In genomic region chr19:6070571-6071250, GRCm38 (mm10) we compare ENCODE assay signal across 26 mouse cellular contexts. TPM values are rescaled to one million over a fixed set of nuclear protein-coding genes. Genes with fewer than 3 reads are reported as not detected.
A peak's percentile ranks its signal among the peaks of the same experiment; 100 is the strongest.
DNase-seq lines count a peak whose midpoint lies in the region; TF ChIP-seq lines count a peak whose summit lies in the region.
"Had no signal": no experiment of that assay in that cellular context is flagged by ENCODE, and none has a peak within 500 bp of the region (broad histone marks: within the 10 kb centered on the region; RNA-seq: fewer than 3 reads in every experiment).

No protein-coding gene starts in this region.

- no peak for TF ChIP-seq CTCF in spleen, adult 2 months (IDR thresholded peaks at IDR 0.05; ENCODE audit: extremely low read depth, insufficient read depth, insufficient read length, insufficient replicate concordance)

- WGBS in spleen, adult 2 months = 90% methylated on average over 31 of the region's 31 CpGs

- intact Hi-C loops in heart, postnatal 36 days (cut with DNase I) = no loop called here

- peak overlapping the region; percentile 68 for H3K27ac ChIP-seq in spleen, adult 2 months (ENCODE audit: insufficient read depth, low read length)
- H3K27ac ChIP-seq: forebrain, embryonic 12.5 days; hindbrain, embryonic 15.5 days had no signal

- H3K27me3 ChIP-seq in spleen, adult 2 months (ENCODE audit: control insufficient read depth, insufficient read depth, low read length) = no peaks in the 10 kb centered on the region
- H3K27me3 ChIP-seq: forebrain, embryonic 12.5 days; heart, embryonic 12.5 days; hindbrain, embryonic 15.5 days; megakaryocyte, embryonic 14.5 days had no signal

- peaks cover 11% of the 10 kb centered on the region for H3K36me3 ChIP-seq in spleen, adult 2 months (ENCODE audit: control insufficient read depth, insufficient read depth, low read length)

- peaks cover 7% of the 10 kb centered on the region for H3K4me1 ChIP-seq in spleen, adult 2 months (ENCODE audit: control insufficient read depth, insufficient read depth, insufficient read length)

- peak; percentile 65 to 68 for DNase-seq in cerebellum, postnatal 10 days
- DNase-seq in cerebellum, adult 11 months = no peak
- DNase-seq in spleen, adult 2 months (ENCODE audit: low read depth in 1 of 2, low spot score in 2 of 2) = no peak
- DNase-seq in spleen, postnatal 14 days (ENCODE audit: low spot score in 2 of 2) = no peak
- DNase-seq in R1 (ENCODE audit: low read depth, low spot score) = peak; percentile 86
- DNase-seq in heart, postnatal 36 days = no peak
- DNase-seq in adrenal gland, postnatal 25 days = no peak
- DNase-seq: cerebellum, postnatal 25 days; heart, postnatal 14 days; lung, adult 18-20 months; right cerebral cortex, postnatal 14 days; spleen, adult 18-20 months had no signal

- TF ChIP-seq POLR2A in spleen, adult 2 months (IDR thresholded peaks at IDR 0.05; ENCODE audit: low read depth, low read length) = no peak

- no peak overlapping the region; the same call in 1 of the 2 replicates for H3K4me3 ChIP-seq in spleen, adult 2 months (ENCODE audit: extremely low read depth, insufficient read depth, insufficient read length)
- H3K4me3 ChIP-seq: forebrain, embryonic 12.5 days; heart, embryonic 12.5 days; hindbrain, embryonic 15.5 days; megakaryocyte, embryonic 14.5 days had no signal

RNA-seq across cellular contexts. Expression of gene Tm7sf2, which starts 2.5 kb away (rescaled TPM):
- polyA plus RNA-seq in spleen, adult 2 months (2012; rRNA removed) = 14.0 and 23.4 TPM in 2 replicates
- total RNA-seq in heart, postnatal 36 days (2021) = 1 to 10 TPM; 3.0 to 3.7 TPM
- 59.9 and 66.0 TPM in 2 replicates for total RNA-seq in adrenal gland, postnatal 25 days (2021)

RNA-seq across cellular contexts. Expression of gene Vps51, which starts 6.3 kb away (rescaled TPM):
- polyA plus RNA-seq in spleen, adult 2 months (2012; rRNA removed) = 72.9 and 85.0 TPM in 2 replicates
- 10 to 100 TPM; 23.9 to 25.0 TPM for total RNA-seq in heart, postnatal 36 days (2021)
- 68.8 and 80.9 TPM in 2 replicates for total RNA-seq in adrenal gland, postnatal 25 days (2021)

RNA-seq across cellular contexts. Expression of gene Tmem262, which starts 9.1 kb away (rescaled TPM):
- 0.34 TPM in 1 of 2 replicates, not detected in the other for polyA plus RNA-seq in spleen, adult 2 months (2012; rRNA removed)
- total RNA-seq in heart, postnatal 36 days (2021) = not detected
- total RNA-seq in adrenal gland, postnatal 25 days (2021) = 0.85 TPM in 1 of 2 replicates, not detected in the other
- total RNA-seq: gastrocnemius, adult 8-10 months; granulocyte monocyte progenitor cell, adult 5-6 weeks; heart, postnatal 14 days; layer of hippocampus, postnatal 14 days; MEL had no signal
- polyA plus RNA-seq: forebrain, embryonic 12.5 days; frontal cortex, adult 2 months; heart, embryonic 12.5 days; hindbrain, embryonic 15.5 days; intestine, embryonic 16.5 days; kidney, embryonic 14.5 days; limb, embryonic 11.5 days; liver, embryonic 11.5 days; stomach, embryonic 16.5 days had no signal

RNA-seq across cellular contexts. Expression of gene Znhit2, which starts 9.7 kb away (rescaled TPM):
- 38.5 and 61.3 TPM in 2 replicates for polyA plus RNA-seq in spleen, adult 2 months (2012; rRNA removed)
- total RNA-seq in heart, postnatal 36 days (2021) = 10 to 100 TPM; 11.3 to 11.5 TPM
- 34.6 TPM in 2 replicates for total RNA-seq in adrenal gland, postnatal 25 days (2021)

RNA-seq across cellular contexts. Expression of gene Gm28374, which starts 11.3 kb away (rescaled TPM):
- polyA plus RNA-seq in spleen, adult 2 months (2012; rRNA removed) = 0.46 TPM in 1 of 2 replicates, not detected in the other
- total RNA-seq in heart, postnatal 36 days (2021) = not detected
- total RNA-seq in adrenal gland, postnatal 25 days (2021) = not detected in 2 replicates
- total RNA-seq: gastrocnemius, adult 8-10 months; granulocyte monocyte progenitor cell, adult 5-6 weeks; heart, postnatal 14 days had no signal

Comparison
In these comparisons a context has a peak if more than half of its experiments do, and no peak if none do; other contexts are left out.
1. DNase-seq: peak in cerebellum, postnatal 10 days (2 of 2) and R1 (single experiment); none in cerebellum, adult 11 months (single experiment), spleen, adult 2 months (0 of 2), spleen, postnatal 14 days (0 of 2), heart, postnatal 36 days (0 of 2) and adrenal gland, postnatal 25 days (single experiment).
2. RNA of gene Tm7sf2, which starts 2.5 kb away (total RNA-seq): 59.9 to 66.0 TPM in adrenal gland, postnatal 25 days; 3.0 to 3.7 TPM in heart, postnatal 36 days; every median in the first group is over 10 times any median in the second.